Mouse (Mus musculus) forebrain, embryonic 10.5 days (tissue): ENCODE results near the gene Rnf213. TPM values are rescaled to one million over a fixed set of nuclear protein-coding genes. Genes with fewer than 3 reads are reported as not detected.

Experiments used
- DNase-seq: peaks from one replicate; pipeline ENCODE4 v3.0.0-alpha.2; 2017; ENCODE audit warnings: low spot score; ENCODE audit errors: extremely low spot score
- H3K27ac ChIP-seq: fragments of 300-500 bp; sonication (generic); 2 replicates; pipeline ENCODE4 v1.5.1; 2016; ENCODE audit warnings: mild to moderate bottlenecking
- H3K27me3 ChIP-seq: fragments of 300-500 bp; sonication (generic); 2 replicates; pipeline ENCODE4 v1.6.1; 2016; ENCODE audit warnings: mild to moderate bottlenecking; ENCODE audit not compliant: poor library complexity, severe bottlenecking
- H3K36me3 ChIP-seq: fragments of 300-500 bp; sonication (generic); replicated peaks from 2 replicates; pipeline ENCODE4 v1.6.1; 2016; ENCODE audit warnings: mild to moderate bottlenecking, moderate library complexity
- H3K4me1 ChIP-seq: fragments of 300-500 bp; sonication (generic); 2 replicates; pipeline ENCODE4 v1.6.1; 2016
- H3K4me3 ChIP-seq: fragments of 300-500 bp; sonication (generic); 2 replicates; pipeline ENCODE4 v1.5.1; 2016; ENCODE audit warnings: mild to moderate bottlenecking, moderate library complexity
- H3K9me3 ChIP-seq: fragments of 300-500 bp; sonication (generic); 2 replicates; pipeline ENCODE4 v1.6.1; 2016; ENCODE audit warnings: mild to moderate bottlenecking, moderate library complexity
- WGBS: fragments of 180-500 bp; shearing (Covaris S2); methylation state at CpG from one replicate; pipeline ENCODE4 v1.1.7; 2016; 5-methylcytosine and 5-hydroxymethylcytosine counted together
- polyA plus RNA-seq: library from polyadenylated mRNA; unstranded; fragments of >200 nt; fragmentation: Nextera tagmentation; extraction: Ambion mirVana; gene quantifications from 2 replicates; pipeline ENCODE4 v1.2.1, GENCODE M21; 2016

Gene Rnf213
- polyA plus RNA-seq, 1 experiment from 2014 or later, result 1.5 TPM

DNA sequence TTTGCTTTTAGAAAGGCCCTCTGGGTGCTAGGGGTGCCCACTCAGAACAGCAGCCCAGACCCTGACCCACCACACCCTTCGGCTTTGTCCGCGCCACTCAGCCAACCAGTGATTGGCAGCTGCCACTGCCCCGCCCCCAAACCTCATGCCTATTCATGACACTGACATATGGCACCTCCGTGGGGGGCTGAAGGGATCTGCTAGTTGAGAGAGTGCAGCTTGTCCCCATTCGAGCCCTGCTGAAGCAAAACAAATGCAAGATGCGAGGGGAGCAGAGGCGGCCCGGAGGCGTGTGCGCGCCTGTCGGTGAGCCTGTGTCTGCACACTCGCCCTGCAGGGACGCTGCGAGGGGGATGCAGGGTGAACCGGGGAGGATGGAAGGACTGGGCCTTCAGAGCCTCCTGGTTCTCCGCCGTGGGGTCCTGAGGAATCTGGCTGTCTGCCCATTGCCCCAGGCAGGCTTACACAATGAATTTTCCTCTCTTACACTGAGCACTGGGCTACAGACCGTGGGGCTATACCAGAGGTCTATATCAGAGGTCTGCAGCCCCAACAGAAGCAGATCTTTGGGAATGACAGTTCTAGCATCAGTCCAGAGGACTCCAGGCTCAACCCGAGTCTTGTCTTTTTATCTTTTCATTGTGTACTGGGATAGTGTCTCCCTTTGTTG, 122.2 kb downstream of the Rnf213 start:
- H3K4me3 ChIP-seq, result peak overlapping the region; percentile 49
- no peaks in the 10 kb centered on the region for H3K36me3 ChIP-seq
- H3K27ac ChIP-seq, result peak overlapping the region; percentile 78
- peak; percentile 79 for DNase-seq
- no peaks in the 10 kb centered on the region for H3K9me3 ChIP-seq
- H3K27me3 ChIP-seq, result peaks cover 68% of the 10 kb centered on the region
- H3K4me1 ChIP-seq, result peaks cover 67% of the 10 kb centered on the region
- 5% methylated on average over 21 of the region's 21 CpGs for WGBS

DNA sequence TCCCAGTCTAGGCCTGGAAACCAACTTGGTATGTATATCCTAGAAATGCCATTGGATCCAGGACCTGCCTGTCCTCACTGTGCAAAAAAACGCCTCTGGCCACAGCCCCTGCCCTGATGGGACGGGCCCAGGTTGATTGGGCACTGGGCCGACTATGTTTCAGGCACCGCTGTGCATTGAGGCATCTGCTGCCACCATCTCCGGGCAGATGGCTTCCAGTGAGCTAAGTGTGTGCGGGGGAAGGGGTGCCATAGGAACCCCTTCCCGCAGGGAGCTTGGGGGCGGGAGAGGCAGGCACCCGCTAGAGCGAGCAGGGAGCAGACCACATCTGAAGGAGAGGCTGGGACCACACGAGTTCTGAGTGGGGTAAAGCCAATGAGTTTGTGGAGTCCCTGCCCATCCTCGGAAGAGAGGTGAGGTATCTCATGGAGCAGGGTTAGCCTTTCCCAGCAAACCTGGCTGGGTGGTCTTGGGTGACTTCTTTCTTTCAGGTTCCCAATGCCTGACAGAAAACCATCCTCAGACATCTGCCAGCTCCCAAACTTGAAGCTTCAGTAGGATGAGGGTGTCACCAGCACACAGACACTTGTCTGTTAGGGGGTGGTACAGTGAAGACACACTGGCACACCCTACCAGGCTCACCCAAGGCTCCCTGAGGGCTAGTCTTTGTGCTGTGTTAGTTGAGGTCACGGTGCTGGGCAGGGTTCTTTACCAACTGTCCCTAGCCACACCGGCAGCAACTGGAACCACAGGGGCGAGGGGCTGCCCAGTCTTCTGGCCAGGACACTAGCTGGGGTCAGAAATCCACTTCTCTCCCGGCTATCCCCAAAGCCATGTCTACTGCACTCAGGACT, 123.2 kb downstream of the Rnf213 start:
- Histone ChIP-seq H3K4me3 (peak overlapping the region; percentile 49; the same call in 1 of the 2 replicates), H3K36me3 (no peaks in the 10 kb centered on the region), H3K4me1 (peaks cover 58% of the 10 kb centered on the region), H3K27me3 (peaks cover 68% of the 10 kb centered on the region), H3K9me3 (no peaks in the 10 kb centered on the region), H3K27ac (peak overlapping the region; percentile 78)
- WGBS, result 80% methylated on average over 16 of the region's 16 CpGs
- no peak for DNase-seq

DNA sequence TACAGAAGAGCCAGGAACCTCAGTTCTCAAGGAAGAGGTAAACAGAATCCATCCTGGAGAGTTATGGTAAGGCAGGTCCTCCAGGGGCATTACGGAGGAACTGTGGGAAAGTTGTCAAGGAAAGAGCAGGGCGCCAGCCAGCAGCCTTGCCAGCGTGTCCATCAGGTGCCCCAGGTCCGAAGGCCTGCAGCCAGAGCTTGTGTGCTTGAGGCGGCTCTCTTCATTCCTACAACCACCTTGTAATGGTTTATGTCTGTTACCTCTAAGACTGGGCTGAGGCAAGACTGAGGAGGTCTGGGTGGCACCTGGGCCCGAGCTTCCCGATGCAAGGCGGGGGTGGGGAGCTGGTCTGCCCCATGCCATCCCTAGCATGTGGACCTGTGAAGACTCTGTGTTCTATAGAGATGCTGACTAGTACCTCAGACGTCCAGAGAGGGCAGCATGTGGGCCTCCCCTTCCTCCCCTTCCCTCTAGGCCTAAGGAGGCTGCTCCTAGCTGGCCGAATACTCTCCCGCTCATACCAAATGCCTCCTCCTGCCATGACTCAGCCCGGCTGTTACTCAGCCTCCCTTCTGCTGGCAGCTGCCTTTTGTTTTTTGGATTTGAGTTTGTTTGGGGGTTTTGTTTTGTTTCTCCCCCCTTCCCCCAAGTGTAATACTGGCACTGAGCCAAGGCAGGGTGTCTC, 123.9 kb downstream of the Rnf213 start:
- peaks cover 53% of the 10 kb centered on the region for H3K4me1 ChIP-seq
- no peak for DNase-seq

DNA sequence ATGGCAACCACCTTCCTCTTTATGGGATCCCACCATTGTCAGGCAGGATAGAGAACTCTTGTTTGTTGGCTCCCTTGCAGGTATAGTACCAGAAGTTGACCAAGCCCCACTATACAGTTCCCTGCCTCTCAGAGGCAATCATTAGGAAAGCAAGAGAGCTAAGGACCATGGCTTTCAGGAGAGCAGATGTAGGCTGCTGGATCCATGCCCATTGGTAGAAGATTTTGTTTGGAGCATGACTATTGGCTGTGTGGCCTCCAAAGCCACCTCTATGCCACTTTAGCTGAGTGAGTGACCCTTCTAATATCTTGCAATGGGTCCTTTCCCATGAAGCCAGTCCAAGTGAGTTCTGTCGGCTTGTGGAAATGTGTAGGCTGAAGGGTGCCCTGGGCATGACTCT, 126.5 kb downstream of the Rnf213 start:
- H3K27ac ChIP-seq, result no peak overlapping the region
- DNase-seq, result no peak
- peaks cover 43% of the 10 kb centered on the region for H3K27me3 ChIP-seq
- peaks cover 28% of the 10 kb centered on the region for H3K4me1 ChIP-seq
- 96% methylated on average over 1 of the region's 1 CpGs for WGBS
- H3K36me3 ChIP-seq, result no peaks in the 10 kb centered on the region
- no peak overlapping the region for H3K4me3 ChIP-seq
- H3K9me3 ChIP-seq, result no peaks in the 10 kb centered on the region

More for the DNA sequence above, 123.9 kb downstream of the Rnf213 start:
- 72% methylated on average over 12 of the region's 12 CpGs for WGBS
- Histone ChIP-seq H3K4me3 (no peak overlapping the region), H3K27ac (peak overlapping the region; percentile 78; the same call in 1 of the 2 replicates), H3K9me3 (no peaks in the 10 kb centered on the region), H3K27me3 (peaks cover 68% of the 10 kb centered on the region), H3K36me3 (no peaks in the 10 kb centered on the region)

GRCm38 (mm10) chr11:119520005-119520712, 127.3 kb downstream of the Rnf213 start:
- Histone ChIP-seq H3K27me3 (peaks cover 35% of the 10 kb centered on the region), H3K27ac (no peak overlapping the region), H3K36me3 (no peaks in the 10 kb centered on the region), H3K4me3 (no peak overlapping the region), H3K9me3 (no peaks in the 10 kb centered on the region), H3K4me1 (peaks cover 26% of the 10 kb centered on the region)
- 81% methylated on average over 5 of the region's 5 CpGs for WGBS
- no peak for DNase-seq

- Histone ChIP-seq H3K9me3 (no peaks in the 10 kb centered on the region), H3K27ac (no peak overlapping the region), H3K4me3 (no peak overlapping the region), H3K27me3 (peaks cover 30% of the 10 kb centered on the region), H3K36me3 (no peaks in the 10 kb centered on the region), H3K4me1 (peaks cover 20% of the 10 kb centered on the region)
- no peak for DNase-seq
Measured at GRCm38 (mm10) chr11:119520713-119521063, 127.8 kb downstream of the Rnf213 start.

- Histone ChIP-seq H3K36me3 (no peaks in the 10 kb centered on the region), H3K4me3 (no peak overlapping the region), H3K27ac (no peak overlapping the region), H3K9me3 (no peaks in the 10 kb centered on the region), H3K27me3 (peaks cover 16% of the 10 kb centered on the region), H3K4me1 (peaks cover 7% of the 10 kb centered on the region)
- no peak for DNase-seq
- 85% methylated on average over 6 of the region's 6 CpGs for WGBS
Measured at GRCm38 (mm10) chr11:119521920-119522710, 129.2 kb downstream of the Rnf213 start.

DNA sequence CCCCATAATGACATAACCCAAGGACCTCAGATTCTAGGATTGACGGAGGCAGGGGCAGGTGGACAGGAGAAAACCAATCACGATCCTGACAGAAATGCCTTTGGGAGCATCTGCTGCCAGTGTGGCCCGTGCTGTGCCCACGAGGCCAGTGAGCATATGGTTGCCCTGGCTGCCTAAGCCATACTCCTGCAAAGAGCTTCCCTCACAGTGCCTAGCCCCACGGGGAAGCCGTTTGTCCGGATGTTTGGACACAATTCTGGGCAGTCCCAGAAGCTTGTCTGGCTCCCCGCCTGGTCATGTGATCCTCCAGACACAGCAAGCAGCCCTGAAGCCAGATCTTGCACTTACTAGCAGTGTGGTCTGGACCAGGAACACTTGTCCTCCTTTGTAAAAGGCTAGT, 129.9 kb downstream of the Rnf213 start:
- Histone ChIP-seq H3K4me1 (peaks cover 5% of the 10 kb centered on the region), H3K4me3 (no peak overlapping the region), H3K27me3 (peaks cover 10% of the 10 kb centered on the region; the same call in 1 of the 2 replicates), H3K27ac (no peak overlapping the region), H3K9me3 (no peaks in the 10 kb centered on the region), H3K36me3 (no peaks in the 10 kb centered on the region)
- no peak for DNase-seq
- 88% methylated on average over 8 of the region's 8 CpGs for WGBS

- WGBS, result 88% methylated on average over 3 of the region's 3 CpGs
- DNase-seq, result no peak
- H3K36me3 ChIP-seq, result no peaks in the 10 kb centered on the region
- H3K4me3 ChIP-seq, result no peak overlapping the region
- H3K27ac ChIP-seq, result no peak overlapping the region
- peaks cover 5% of the 10 kb centered on the region for H3K4me1 ChIP-seq
- 0 out of 2 replicates have a peak, but pooled peaks cover 5% of the 10 kb centered on the region for H3K27me3 ChIP-seq
- H3K9me3 ChIP-seq, result no peaks in the 10 kb centered on the region
Measured at GRCm38 (mm10) chr11:119523392-119523791, 130.5 kb downstream of the Rnf213 start.

DNA sequence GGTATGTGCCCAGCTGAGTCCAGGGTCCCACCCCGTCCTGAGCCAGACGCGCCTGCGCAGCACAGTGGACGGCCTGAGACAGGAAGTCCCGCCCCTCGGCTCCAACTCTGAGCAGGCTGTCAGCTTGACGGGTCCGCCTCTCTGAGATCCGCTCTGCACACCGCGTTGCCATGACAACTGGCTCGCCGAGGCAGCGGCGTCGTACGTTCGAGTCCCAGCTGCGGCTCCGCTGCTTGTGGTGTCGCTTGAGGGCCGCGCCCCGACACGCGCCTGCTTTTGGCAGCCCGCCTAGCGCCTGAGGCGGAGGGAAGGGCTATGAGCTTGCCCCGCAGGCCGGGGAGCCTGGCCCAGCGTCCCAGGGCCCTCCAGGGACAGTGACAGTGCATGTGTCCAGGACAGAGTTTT, 131.6 kb downstream of the Rnf213 start:
- Histone ChIP-seq H3K4me3 (peak overlapping the region; percentile 54), H3K27me3 (peaks cover 3% of the 10 kb centered on the region; the same call in 1 of the 2 replicates), H3K27ac (peak overlapping the region; percentile 84), H3K9me3 (no peaks in the 10 kb centered on the region), H3K4me1 (peaks cover 5% of the 10 kb centered on the region), H3K36me3 (no peaks in the 10 kb centered on the region)
- 3% methylated on average over 33 of the region's 33 CpGs for WGBS
- DNase-seq, result peak; percentile 89

- Histone ChIP-seq H3K4me1 (peaks cover 5% of the 10 kb centered on the region), H3K36me3 (no peaks in the 10 kb centered on the region), H3K27me3 (no peaks in the 10 kb centered on the region; the same call in 1 of the 2 replicates), H3K4me3 (no peak overlapping the region), H3K9me3 (no peaks in the 10 kb centered on the region), H3K27ac (no peak overlapping the region)
- DNase-seq, result no peak
- 84% methylated on average over 14 of the region's 14 CpGs for WGBS
Measured at GRCm38 (mm10) chr11:119526068-119526966, 133.4 kb downstream of the Rnf213 start.
